Mouse (Mus musculus): Measurements from ENCODE around the gene Pigyl. TPM values are rescaled to one million over a fixed set of nuclear protein-coding genes. Genes with fewer than 3 reads are reported as not detected.
A peak's percentile ranks its signal among the peaks of the same experiment; 100 is the strongest.

The Pigyl gene
- polyA plus RNA-seq, 1 experiment from 2014 or later: 85.9 TPM

DNA sequence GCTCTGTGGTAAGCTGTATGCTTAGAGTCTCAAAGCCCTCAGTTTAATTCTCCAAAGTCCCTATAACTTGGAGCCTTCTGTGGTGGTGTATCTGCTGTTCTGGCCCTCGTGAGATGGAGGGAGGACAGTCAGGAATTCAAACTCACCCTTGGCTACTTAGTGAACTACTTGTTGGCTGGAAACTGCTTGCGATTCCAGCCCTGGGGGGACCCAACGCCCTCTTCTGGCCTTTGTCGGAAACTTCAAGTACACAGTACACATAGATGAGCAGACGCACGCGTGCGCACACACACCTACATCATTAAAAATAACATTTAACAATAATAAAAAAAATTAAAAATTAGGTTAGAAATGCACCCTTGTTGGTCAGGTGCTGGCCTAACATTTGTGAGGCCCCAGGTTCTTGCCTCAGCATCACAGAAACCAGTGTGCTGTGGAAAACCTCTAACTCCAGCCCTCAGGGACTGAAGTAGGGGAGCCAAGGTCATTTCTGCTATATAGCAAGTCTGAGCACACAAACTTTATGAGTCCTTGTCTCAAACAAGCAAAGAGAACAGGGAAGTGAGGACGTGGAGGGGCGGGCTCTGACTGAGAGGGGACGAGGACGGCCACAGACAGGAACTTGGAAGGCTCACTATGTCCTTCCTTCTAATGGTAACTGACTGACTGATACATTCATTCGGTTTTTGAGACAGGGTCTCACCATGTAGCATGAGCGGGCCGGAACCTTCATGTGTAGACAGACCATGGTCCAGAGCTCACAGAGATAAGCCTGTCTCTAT is 31.2 kb upstream of the Pigyl start:
- WGBS: 92% methylated on average over 15 of the region's 15 CpGs
- Histone ChIP-seq H3K27me3 (0 out of 2 replicates have a peak, but pooled peaks cover 6% of the 10 kb centered on the region), H3K36me3 (no peaks in the 10 kb centered on the region), H3K9ac (replicated peaks) (no peak overlapping the region), H3K4me3 (no peak overlapping the region), H3K27ac (replicated peaks) (no peak overlapping the region), H3K9me3 (no peaks in the 10 kb centered on the region), H3K4me2 (replicated peaks) (no peak overlapping the region), H3K4me1 (no peaks in the 10 kb centered on the region)
- no peak for ATAC-seq (replicated peaks)

DNA sequence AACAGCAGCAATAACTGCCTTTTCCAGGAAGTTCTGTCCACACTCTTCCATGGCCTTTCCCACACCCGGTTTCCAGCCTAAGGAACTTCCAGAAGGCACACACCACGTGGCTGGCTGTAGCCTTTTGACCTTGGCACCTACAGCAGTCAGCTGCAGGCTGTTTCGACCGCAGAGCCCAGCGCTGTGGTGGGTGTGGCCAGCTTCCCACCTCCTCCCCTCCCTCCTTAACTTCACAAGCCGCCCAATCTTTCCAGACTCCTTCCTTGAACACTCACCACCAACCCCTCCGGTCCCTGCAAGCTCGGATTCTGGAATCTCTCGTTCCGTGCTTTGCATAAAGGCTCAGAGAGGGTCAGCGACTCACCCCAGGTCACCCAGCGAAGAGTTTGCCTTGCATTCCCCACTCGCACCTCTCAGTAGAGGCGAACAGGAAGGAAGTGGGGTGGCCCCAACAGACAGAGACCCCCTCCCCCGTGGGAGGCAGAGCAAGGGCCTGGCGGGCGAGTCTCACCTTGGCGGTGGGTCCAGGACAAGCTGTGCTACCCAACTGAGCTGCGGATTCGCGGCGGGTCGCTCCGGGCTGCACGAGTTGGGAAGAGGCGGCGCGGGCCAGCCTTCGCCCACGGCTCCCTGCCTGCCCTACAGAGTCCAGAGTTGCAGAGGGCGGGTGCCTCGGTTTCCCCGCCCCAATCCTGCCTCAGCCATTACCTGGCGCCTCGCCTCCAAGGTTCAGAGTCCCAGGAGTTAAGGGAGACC is 25.2 kb upstream of the Pigyl start:
- H3K4me1 ChIP-seq: peaks cover 9% of the 10 kb centered on the region; the same call in 1 of the 2 replicates
- peaks cover 22% of the 10 kb centered on the region for H3K27me3 ChIP-seq
- no peak for ATAC-seq (replicated peaks)
- H3K27ac ChIP-seq (replicated peaks): no peak overlapping the region
- no peaks in the 10 kb centered on the region for H3K36me3 ChIP-seq
- no peak overlapping the region for H3K4me3 ChIP-seq
- 2% methylated on average over 34 of the region's 35 CpGs for WGBS
- H3K9me3 ChIP-seq: no peaks in the 10 kb centered on the region
- peak overlapping the region; percentile 9; the same call in 1 of the 2 replicates for H3K4me2 ChIP-seq (replicated peaks)
- no peak overlapping the region for H3K9ac ChIP-seq (replicated peaks)

DNA sequence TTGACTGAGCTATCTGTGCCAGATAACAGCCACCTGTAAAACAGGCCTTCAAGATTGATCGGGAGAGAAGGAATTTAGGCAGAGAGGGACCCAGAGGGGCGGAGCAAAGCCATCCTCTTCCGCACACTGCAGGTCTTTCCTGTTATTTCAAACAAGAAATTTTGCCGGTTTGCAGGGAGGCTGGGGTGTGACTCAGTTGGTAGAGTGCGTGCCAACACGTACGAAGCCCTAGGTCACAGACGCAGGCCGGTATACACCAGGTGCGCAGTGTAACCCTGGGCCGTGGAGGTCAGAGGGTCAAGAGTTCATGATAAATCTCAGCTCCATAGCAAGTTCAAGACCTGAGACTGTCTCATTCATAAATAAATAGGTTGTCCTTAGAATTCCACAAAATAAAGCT is 24.4 kb upstream of the Pigyl start:
- Histone ChIP-seq H3K9ac (replicated peaks) (no peak overlapping the region), H3K4me1 (peaks cover 9% of the 10 kb centered on the region; the same call in 1 of the 2 replicates), H3K27ac (replicated peaks) (no peak overlapping the region), H3K4me3 (no peak overlapping the region), H3K36me3 (no peaks in the 10 kb centered on the region), H3K9me3 (no peaks in the 10 kb centered on the region), H3K27me3 (peaks cover 22% of the 10 kb centered on the region), H3K4me2 (replicated peaks) (no peak overlapping the region)
- ATAC-seq (replicated peaks): no peak
- 59% methylated on average over 11 of the region's 11 CpGs for WGBS

DNA sequence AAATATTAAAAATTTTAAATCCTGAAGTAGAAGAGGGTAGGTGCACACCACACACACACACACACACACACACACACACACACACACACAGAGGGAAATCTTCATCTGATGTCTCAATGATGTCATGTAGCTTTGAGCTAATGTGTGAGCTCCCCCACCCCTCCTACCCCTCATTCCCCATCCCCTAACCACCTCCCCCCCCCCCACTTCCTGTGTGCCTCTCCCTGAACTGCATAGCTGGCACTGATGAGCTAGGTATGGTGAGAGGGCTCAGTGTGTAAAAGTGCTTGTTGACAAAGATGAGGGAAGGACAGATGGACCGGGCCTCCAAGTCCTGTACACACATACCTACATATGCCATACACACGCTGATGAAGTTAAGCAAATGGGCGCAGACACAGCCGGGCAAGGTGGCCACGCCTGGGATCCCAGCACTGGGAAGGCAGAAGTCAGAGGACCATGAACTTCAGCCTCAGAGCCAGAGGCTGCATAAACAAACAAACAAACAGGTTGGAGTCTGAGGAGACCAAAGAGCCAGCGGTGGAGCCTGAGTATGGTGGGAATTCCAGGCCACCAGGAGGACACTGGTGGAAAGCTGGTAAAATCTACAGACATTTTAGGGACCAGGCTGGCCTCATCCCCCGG is 22.3 kb upstream of the Pigyl start:
- Histone ChIP-seq H3K9ac (replicated peaks) (no peak overlapping the region), H3K27me3 (peaks cover 22% of the 10 kb centered on the region)

DNA sequence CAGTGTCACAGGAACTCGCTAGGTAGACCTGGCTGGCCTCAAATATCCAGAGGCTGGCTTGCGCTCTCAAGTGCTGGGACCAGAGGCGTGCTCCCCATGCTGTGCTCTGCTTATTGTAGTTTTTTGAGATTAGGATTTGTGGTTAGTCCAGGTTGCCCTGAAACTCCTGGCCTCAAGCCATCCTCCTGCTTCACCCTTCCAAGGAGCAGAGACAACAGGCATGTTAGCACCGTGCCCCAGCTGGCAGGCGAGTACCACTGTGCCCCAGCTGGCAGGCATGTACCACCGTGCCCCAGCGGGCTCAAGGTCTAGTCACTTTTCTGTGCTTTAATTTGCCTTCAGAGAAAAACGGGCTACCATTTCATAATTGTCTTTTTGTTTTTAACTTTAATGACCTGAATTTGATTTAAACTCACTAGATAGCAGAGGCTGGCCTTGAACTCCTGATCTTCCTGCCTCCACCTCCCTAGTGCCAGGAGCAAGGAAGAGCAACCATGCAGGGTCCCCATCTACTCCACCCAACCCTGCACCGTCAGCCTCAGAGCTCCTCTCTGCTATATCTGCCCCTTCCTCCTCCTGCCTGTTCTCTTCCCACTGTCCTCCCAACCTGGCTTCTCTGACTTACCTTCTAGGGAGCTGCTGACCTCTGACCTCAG is 21.5 kb upstream of the Pigyl start:
- Histone ChIP-seq H3K9me3 (no peaks in the 10 kb centered on the region), H3K27me3 (peaks cover 22% of the 10 kb centered on the region), H3K4me2 (replicated peaks) (no peak overlapping the region), H3K36me3 (no peaks in the 10 kb centered on the region), H3K4me1 (peaks cover 9% of the 10 kb centered on the region; the same call in 1 of the 2 replicates), H3K9ac (replicated peaks) (no peak overlapping the region), H3K4me3 (no peak overlapping the region), H3K27ac (replicated peaks) (no peak overlapping the region)
- 71% methylated on average over 9 of the region's 9 CpGs for WGBS
- no peak for ATAC-seq (replicated peaks)

More for the DNA sequence above, 22.3 kb upstream of the Pigyl start:
- 88% methylated on average over 7 of the region's 7 CpGs for WGBS
- Histone ChIP-seq H3K4me1 (peaks cover 9% of the 10 kb centered on the region; the same call in 1 of the 2 replicates), H3K9me3 (no peaks in the 10 kb centered on the region), H3K4me2 (replicated peaks) (no peak overlapping the region), H3K4me3 (no peak overlapping the region), H3K27ac (replicated peaks) (no peak overlapping the region), H3K36me3 (no peaks in the 10 kb centered on the region)
- no peak for ATAC-seq (replicated peaks)

DNA sequence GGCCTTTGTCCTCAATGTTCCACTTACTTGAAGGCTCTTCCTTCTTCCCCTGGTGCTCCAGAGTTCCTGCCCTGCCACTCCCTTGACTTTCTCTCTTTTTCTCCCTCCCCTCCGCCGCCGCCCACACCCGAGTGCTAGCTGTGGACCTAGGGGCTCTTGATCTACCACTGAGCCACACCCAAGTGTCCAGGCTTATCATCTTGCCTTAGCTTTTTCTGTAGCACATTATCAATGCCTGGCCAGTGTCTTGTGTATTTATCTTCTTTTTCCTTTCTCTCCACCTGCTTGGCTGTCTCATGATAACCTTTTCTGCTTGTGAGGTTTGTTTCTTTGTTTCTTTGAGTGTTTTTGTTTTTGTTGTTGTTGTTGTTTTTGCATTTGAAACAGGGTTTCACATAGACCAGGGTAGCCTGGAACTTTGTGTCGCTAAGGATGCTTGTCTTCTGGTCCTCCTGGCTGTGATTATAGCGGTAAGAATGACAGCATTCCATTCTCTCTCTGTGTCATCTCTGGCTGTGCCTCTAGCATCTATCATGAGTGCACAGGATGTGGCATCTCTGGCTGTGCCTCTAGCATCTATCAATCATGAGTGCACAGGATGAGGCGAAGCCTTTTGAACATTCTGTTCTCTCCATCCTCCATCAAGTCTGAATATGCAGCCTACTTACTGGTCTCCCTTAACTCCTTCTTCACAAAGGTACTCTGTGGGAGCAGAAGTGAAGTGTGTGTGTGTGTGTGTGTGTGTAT is 20.8 kb upstream of the Pigyl start, which contains the start of gene Acp5:
TSS of gene Acp5 (minus strand) at position 68 of the 747 bp plus-strand sequence.
- H3K27me3 ChIP-seq: peaks cover 16% of the 10 kb centered on the region
- ATAC-seq (replicated peaks): no peak
- no peak within 1 kb of the TSS for H3K9ac ChIP-seq (replicated peaks)
- no peaks in the 10 kb centered on the region for H3K36me3 ChIP-seq
- no peaks in the 10 kb centered on the region for H3K9me3 ChIP-seq
- no peak within 1 kb of the TSS for H3K4me2 ChIP-seq (replicated peaks)
- H3K4me1 ChIP-seq: peaks cover 9% of the 10 kb centered on the region; the same call in 1 of the 2 replicates
- H3K4me3 ChIP-seq: no peak within 1 kb of the TSS
- H3K27ac ChIP-seq (replicated peaks): no peak within 1 kb of the TSS
- 76% methylated on average over 7 of the region's 7 CpGs for WGBS

DNA sequence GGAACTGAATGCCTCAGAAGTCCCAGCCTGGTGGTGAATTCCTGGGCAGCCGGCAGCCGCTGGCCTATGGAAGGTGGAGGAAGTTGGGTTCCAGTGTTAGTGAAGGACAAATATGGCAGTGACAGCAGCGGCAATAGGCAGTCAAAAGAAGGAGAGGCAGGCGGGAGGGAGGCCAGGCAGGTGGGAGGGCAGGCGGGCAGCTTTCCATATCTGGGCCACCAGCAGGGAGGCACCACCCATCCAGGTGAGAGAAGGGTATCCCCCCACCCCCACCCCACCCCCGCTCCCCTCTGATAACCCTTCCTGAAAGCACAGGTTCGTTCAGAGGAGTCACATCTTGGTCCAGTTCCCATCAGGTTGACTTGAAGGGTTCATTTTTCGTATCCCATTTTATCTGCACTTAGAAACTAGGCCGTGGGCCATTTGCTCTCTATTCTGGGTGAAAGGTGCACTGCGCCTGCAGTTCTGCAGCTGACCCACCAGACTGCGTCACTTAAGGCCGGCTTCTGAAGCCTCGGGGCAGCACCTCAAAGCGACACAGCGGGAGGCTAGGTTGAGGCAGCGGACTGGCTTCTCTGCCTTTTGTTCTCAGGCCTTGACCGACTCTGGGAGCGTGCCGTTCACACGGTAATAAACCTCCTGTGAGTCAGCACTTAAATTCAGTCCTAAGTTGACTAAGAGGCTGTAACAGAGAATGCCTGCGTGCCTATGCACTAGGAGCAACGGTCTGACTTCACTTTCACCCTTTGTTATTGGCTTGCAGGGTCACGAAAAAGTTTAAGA is 19.7 kb upstream of the Pigyl start:
- Histone ChIP-seq H3K27me3 (peaks cover 6% of the 10 kb centered on the region), H3K4me3 (no peak overlapping the region), H3K9ac (replicated peaks) (no peak overlapping the region), H3K9me3 (no peaks in the 10 kb centered on the region), H3K36me3 (no peaks in the 10 kb centered on the region), H3K4me2 (replicated peaks) (no peak overlapping the region), H3K4me1 (no peaks in the 10 kb centered on the region), H3K27ac (replicated peaks) (no peak overlapping the region)
- WGBS: 13% methylated on average over 23 of the region's 23 CpGs
- ATAC-seq (replicated peaks): no peak

DNA sequence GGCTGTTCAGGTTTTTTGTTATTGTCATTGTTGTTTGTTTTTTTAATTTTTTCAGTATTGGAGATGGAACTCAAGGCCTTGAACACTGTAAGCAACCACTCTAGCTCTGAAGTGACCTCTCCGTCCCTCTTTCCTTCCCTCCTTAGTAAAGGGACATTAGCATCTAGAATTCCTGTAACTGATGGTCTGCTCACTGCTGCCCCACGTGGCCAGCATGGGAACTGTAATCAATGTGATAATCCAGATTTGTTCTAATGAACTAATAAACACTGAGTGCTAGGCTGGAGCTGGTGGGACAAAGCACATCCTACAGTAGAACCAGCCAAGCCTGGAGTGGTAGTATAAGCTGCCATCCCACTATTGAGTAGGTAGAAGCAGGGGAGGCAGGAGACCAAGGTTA is 18.2 kb upstream of the Pigyl start:
- Histone ChIP-seq H3K9ac (replicated peaks) (no peak overlapping the region), H3K27me3 (no peaks in the 10 kb centered on the region), H3K4me1 (no peaks in the 10 kb centered on the region), H3K27ac (replicated peaks) (no peak overlapping the region), H3K9me3 (no peaks in the 10 kb centered on the region), H3K36me3 (no peaks in the 10 kb centered on the region), H3K4me2 (replicated peaks) (no peak overlapping the region), H3K4me3 (no peak overlapping the region)
- 22% methylated on average over 2 of the region's 2 CpGs for WGBS
- ATAC-seq (replicated peaks): no peak

DNA sequence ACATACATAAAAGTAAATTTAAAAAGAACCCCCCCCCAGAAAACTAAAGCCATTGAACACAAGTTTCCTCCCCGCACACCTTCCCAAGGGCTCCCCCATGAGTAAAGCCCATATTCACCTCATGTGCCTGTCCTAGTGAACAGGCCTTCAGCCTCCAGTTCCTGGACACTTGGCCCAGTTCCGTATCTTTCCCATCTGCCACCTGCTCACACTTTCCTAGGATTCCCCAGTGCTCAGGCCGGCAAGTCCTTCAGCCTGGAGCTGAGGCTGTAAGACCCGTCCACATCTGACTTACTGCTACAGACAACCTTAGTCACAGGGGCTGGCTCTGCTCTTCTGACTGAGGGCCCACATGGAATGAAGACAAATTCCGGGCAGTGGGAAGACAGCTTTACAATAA is 16.9 kb upstream of the Pigyl start:
- no peaks in the 10 kb centered on the region for H3K4me1 ChIP-seq
- WGBS: 91% methylated on average over 5 of the region's 5 CpGs
- ATAC-seq (replicated peaks): no peak
- no peak overlapping the region for H3K4me3 ChIP-seq
- H3K4me2 ChIP-seq (replicated peaks): no peak overlapping the region
- H3K27me3 ChIP-seq: no peaks in the 10 kb centered on the region
- H3K27ac ChIP-seq (replicated peaks): no peak overlapping the region
- H3K36me3 ChIP-seq: no peaks in the 10 kb centered on the region
- no peak overlapping the region for H3K9ac ChIP-seq (replicated peaks)
- H3K9me3 ChIP-seq: no peaks in the 10 kb centered on the region

DNA sequence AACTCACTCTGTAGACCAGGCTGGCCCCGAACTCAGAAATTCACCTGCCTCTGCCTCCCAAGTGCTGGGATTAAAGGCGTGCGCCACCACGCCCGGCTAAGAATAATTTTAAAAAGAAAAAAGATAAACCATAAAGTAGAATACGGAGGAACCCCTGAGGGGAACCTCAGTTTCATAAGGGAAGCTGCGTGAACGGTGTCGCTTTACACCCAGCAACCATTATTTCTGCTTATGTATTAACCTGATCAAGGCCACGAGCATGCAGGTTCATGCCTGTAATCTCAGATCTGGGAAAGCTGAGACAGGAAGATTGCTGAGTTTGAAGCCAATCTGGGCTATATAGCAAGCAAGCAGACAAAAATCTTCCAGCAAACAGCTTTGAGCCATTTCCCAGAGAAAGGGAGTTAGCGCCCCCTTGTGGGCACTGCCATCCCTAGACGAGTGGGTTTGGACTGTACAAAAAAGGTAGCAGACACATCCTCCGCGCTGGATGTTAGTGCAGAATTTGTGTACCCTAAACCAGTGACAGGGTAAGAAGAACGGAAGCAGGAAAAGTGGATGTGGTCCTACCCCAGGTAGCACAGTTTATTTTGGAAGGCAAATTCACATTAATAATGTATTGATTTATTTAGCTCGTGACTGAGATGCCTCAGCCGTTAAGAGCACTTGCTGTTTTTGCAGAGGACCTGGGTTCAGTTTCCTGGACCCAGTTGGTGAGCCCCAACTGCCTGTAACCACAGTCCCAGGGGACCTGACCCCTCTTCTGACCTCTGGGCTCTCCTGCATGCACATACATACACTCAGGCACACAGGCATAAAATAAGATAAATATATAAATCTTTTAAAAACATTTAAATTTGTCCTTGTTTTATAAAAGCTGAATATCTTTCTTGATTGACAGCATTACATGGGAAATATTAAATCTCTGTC is 13.3 kb upstream of the Pigyl start:
- 60% methylated on average over 17 of the region's 17 CpGs for WGBS
- H3K36me3 ChIP-seq: no peaks in the 10 kb centered on the region
- no peaks in the 10 kb centered on the region for H3K4me1 ChIP-seq
- no peak overlapping the region for H3K27ac ChIP-seq (replicated peaks)
- H3K4me3 ChIP-seq: no peak overlapping the region
- H3K9me3 ChIP-seq: no peaks in the 10 kb centered on the region
- no peak overlapping the region for H3K4me2 ChIP-seq (replicated peaks)
- no peak overlapping the region for H3K9ac ChIP-seq (replicated peaks)
- no peaks in the 10 kb centered on the region for H3K27me3 ChIP-seq
- peak; percentile 71 for ATAC-seq (replicated peaks)

All from forebrain, embryonic 15.5 days (tissue).